7 mouse cellular contexts compared by ENCODE assay signal in the genomic region with DNA sequence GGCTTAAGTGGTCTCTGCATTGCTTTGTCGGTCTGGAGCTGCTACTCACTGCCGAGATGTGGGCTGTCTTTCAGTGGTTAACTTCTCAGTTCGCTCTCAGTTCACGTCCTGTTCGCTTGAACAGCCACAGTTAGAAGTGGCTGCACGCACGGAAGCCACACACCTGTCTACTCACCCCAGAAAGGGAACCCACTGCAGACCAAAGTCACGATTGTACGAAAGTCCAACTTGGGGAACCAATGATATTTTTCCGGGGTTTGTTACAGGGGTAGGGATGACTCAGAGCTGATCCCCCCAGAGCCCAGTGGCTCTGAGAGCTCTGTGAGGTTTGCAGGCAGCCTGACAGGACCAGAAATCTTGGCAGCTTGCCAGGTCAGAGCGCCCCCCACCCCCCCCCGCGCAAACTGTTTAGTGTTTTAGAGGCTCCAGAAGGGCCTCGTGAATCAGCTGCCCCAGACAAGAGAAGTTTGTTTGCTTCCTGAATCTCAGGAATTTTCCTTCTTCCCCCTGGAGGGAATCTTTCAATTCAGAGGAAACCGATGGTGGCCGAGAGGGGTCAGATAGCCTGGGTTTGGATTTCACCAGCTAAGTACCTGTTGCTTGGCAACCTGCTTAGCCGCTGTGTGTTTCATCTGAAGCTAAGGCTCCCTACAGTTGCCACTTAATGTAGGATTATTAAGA.
DNase-seq lines count a peak whose midpoint lies in the region; ATAC-seq and TF ChIP-seq lines count a peak whose summit lies in the region.

No protein-coding gene starts in this region.

- H3K27me3 ChIP-seq in hindbrain, postnatal 0 days (ENCODE audit: insufficient read depth, low read length) = no peaks in the 10 kb centered on the region

- no peaks in the 10 kb centered on the region for H3K4me1 ChIP-seq in hindbrain, postnatal 0 days (ENCODE audit: insufficient read depth, low read length)

- peak overlapping the region; percentile 46 for H3K9ac ChIP-seq in hindbrain, postnatal 0 days (replicated peaks; ENCODE audit: low read length)

- peak; percentile 92 for ATAC-seq in hindbrain, postnatal 0 days
- ATAC-seq in megakaryocyte-erythroid progenitor cell, adult 5-6 weeks (replicated peaks; ENCODE audit: low FRiP score, low TSS enrichment, poor library complexity, severe bottlenecking) = 0 out of 2 replicates have a peak, but pooled peaks have one; percentile 14

- peak overlapping the region; percentile 47 for H3K4me3 ChIP-seq in hindbrain, postnatal 0 days (ENCODE audit: low read length)

- intact Hi-C loops in left cerebral cortex, postnatal 36 days (cut with DNase I) = no loop called here

- H3K4me2 ChIP-seq in hindbrain, postnatal 0 days (ENCODE audit: low read depth, low read length) = peak overlapping the region; percentile 69

- no peaks in the 10 kb centered on the region for H3K36me3 ChIP-seq in hindbrain, postnatal 0 days (ENCODE audit: insufficient read depth, low read length)

- 1% methylated on average over 17 of the region's 17 CpGs for WGBS in hindbrain, postnatal 0 days

- no peak for TF ChIP-seq CTCF in hindbrain, postnatal 0 days (IDR thresholded peaks at IDR 0.05; ENCODE audit: low read depth)

- DNase-seq in adrenal gland, adult (ENCODE audit: inconsistent age in 2 of 2, low spot score in 1 of 2) = peak; percentile 69 to 87
- peak; percentile 88 to 90 for DNase-seq in cerebellum, postnatal 10 days
- DNase-seq in frontal cortex, postnatal 14 days (ENCODE audit: low spot score in 2 of 2) = peak; percentile 17 to 37
- peak; percentile 95 for DNase-seq in hindbrain, postnatal 0 days (ENCODE audit: low spot score)
- peak; percentile 7 to 32 for DNase-seq in left cerebral cortex, postnatal 36 days (ENCODE audit: low spot score in 2 of 2)
- peak; percentile 10 to 29 for DNase-seq in right cerebral cortex, postnatal 36 days (ENCODE audit: low spot score in 2 of 2)

- no peaks in the 10 kb centered on the region for H3K9me3 ChIP-seq in hindbrain, postnatal 0 days (ENCODE audit: low read length)

- H3K27ac ChIP-seq in hindbrain, postnatal 0 days = peak overlapping the region; percentile 78

Comparison
In these comparisons a context has a peak if more than half of its experiments do, and no peak if none do; other contexts are left out.
1. Peak in every context shown above with its lines: DNase-seq, ATAC-seq, H3K4me3 ChIP-seq and H3K27ac ChIP-seq.
2. DNase-seq: peak in every context shown above with its lines; median percentile 95 in hindbrain, postnatal 0 days; 89 in cerebellum, postnatal 10 days; 78 in adrenal gland, adult; 27 in frontal cortex, postnatal 14 days; 20 in left cerebral cortex, postnatal 36 days; 20 in right cerebral cortex, postnatal 36 days.